Mouse (Mus musculus): ENCODE data around the gene Dcaf5. TPM values are rescaled to one million over a fixed set of nuclear protein-coding genes. Genes with fewer than 3 reads are reported as not detected.

Gene Dcaf5
- polyA plus RNA-seq, 1 experiment from 2014 or later: 12.5 TPM

GRCm38 (mm10) chr12:80324051-80324784 lies 112.2 kb downstream of the Dcaf5 start:
- Histone ChIP-seq H3K9ac (ENCODE audit: low read length) (no peak overlapping the region), H3K36me3 (ENCODE audit: control insufficient read depth, insufficient read depth, low read length) (no peaks in the 10 kb centered on the region), H3K9me3 (ENCODE audit: control insufficient read depth, low read length) (no peaks in the 10 kb centered on the region), H3K27ac (ENCODE audit: low read depth, low read length) (no peak overlapping the region), H3K4me2 (ENCODE audit: low read depth, low read length, severe bottlenecking) (no peak overlapping the region), H3K4me3 (ENCODE audit: low read depth, low read length) (no peak overlapping the region), H3K27me3 (ENCODE audit: control insufficient read depth, insufficient read depth, low read length) (no peaks in the 10 kb centered on the region), H3K4me1 (replicated peaks; ENCODE audit: control insufficient read depth, insufficient read depth, low read length) (no peaks in the 10 kb centered on the region)
- DNase-seq (ENCODE audit: low spot score): no peak
- ATAC-seq (replicated peaks; ENCODE audit: low FRiP score): no peak
- 84% methylated on average over 9 of the region's 9 CpGs for WGBS

- no peaks in the 10 kb centered on the region for H3K9me3 ChIP-seq (ENCODE audit: control insufficient read depth, low read length)
- WGBS: 69% methylated on average over 8 of the region's 8 CpGs
- H3K27me3 ChIP-seq (ENCODE audit: control insufficient read depth, insufficient read depth, low read length): no peaks in the 10 kb centered on the region
- H3K4me2 ChIP-seq (ENCODE audit: low read depth, low read length, severe bottlenecking): no peak overlapping the region
- no peaks in the 10 kb centered on the region for H3K36me3 ChIP-seq (ENCODE audit: control insufficient read depth, insufficient read depth, low read length)
- no peak for ATAC-seq (replicated peaks; ENCODE audit: low FRiP score)
- no peaks in the 10 kb centered on the region for H3K4me1 ChIP-seq (replicated peaks; ENCODE audit: control insufficient read depth, insufficient read depth, low read length)
- H3K9ac ChIP-seq (ENCODE audit: low read length): no peak overlapping the region
- no peak overlapping the region for H3K4me3 ChIP-seq (ENCODE audit: low read depth, low read length)
- DNase-seq (ENCODE audit: low spot score): no peak
- no peak overlapping the region for H3K27ac ChIP-seq (ENCODE audit: low read depth, low read length)
Measured at GRCm38 (mm10) chr12:80323371-80324050, 112.9 kb downstream of the Dcaf5 start.

- no peak for ATAC-seq (replicated peaks; ENCODE audit: low FRiP score)
- no peaks in the 10 kb centered on the region for H3K4me1 ChIP-seq (replicated peaks; ENCODE audit: control insufficient read depth, insufficient read depth, low read length)
- H3K27ac ChIP-seq (ENCODE audit: low read depth, low read length): no peak overlapping the region
- H3K27me3 ChIP-seq (ENCODE audit: control insufficient read depth, insufficient read depth, low read length): no peaks in the 10 kb centered on the region
- H3K9me3 ChIP-seq (ENCODE audit: control insufficient read depth, low read length): no peaks in the 10 kb centered on the region
- no peak overlapping the region for H3K9ac ChIP-seq (ENCODE audit: low read length)
- no peak overlapping the region for H3K4me2 ChIP-seq (ENCODE audit: low read depth, low read length, severe bottlenecking)
- H3K36me3 ChIP-seq (ENCODE audit: control insufficient read depth, insufficient read depth, low read length): no peaks in the 10 kb centered on the region
- 80% methylated on average over 6 of the region's 6 CpGs for WGBS
- DNase-seq (ENCODE audit: low spot score): no peak
- H3K4me3 ChIP-seq (ENCODE audit: low read depth, low read length): no peak overlapping the region
Measured at GRCm38 (mm10) chr12:80322494-80322893, 113.9 kb downstream of the Dcaf5 start.

GRCm38 (mm10) chr12:80319062-80319461 lies 117.3 kb downstream of the Dcaf5 start:
- Histone ChIP-seq H3K27me3 (ENCODE audit: control insufficient read depth, insufficient read depth, low read length) (no peaks in the 10 kb centered on the region), H3K9ac (ENCODE audit: low read length) (no peak overlapping the region), H3K4me3 (ENCODE audit: low read depth, low read length) (no peak overlapping the region), H3K9me3 (ENCODE audit: control insufficient read depth, low read length) (no peaks in the 10 kb centered on the region), H3K4me1 (replicated peaks; ENCODE audit: control insufficient read depth, insufficient read depth, low read length) (no peaks in the 10 kb centered on the region), H3K4me2 (ENCODE audit: low read depth, low read length, severe bottlenecking) (no peak overlapping the region), H3K27ac (ENCODE audit: low read depth, low read length) (no peak overlapping the region), H3K36me3 (ENCODE audit: control insufficient read depth, insufficient read depth, low read length) (no peaks in the 10 kb centered on the region)
- DNase-seq (ENCODE audit: low spot score) (no peak), ATAC-seq (replicated peaks; ENCODE audit: low FRiP score) (no peak)
- WGBS: 78% methylated on average over 2 of the region's 2 CpGs

GRCm38 (mm10) chr12:80315321-80315720 lies 121.1 kb downstream of the Dcaf5 start:
- 96% methylated on average over 2 of the region's 2 CpGs for WGBS
- ATAC-seq (replicated peaks; ENCODE audit: low FRiP score): no peak

GRCm38 (mm10) chr12:80311959-80312669 lies 124.3 kb downstream of the Dcaf5 start:
- no peaks in the 10 kb centered on the region for H3K9me3 ChIP-seq (ENCODE audit: control insufficient read depth, low read length)
- no peak overlapping the region for H3K9ac ChIP-seq (ENCODE audit: low read length)
- H3K4me1 ChIP-seq (replicated peaks; ENCODE audit: control insufficient read depth, insufficient read depth, low read length): no peaks in the 10 kb centered on the region
- H3K27me3 ChIP-seq (ENCODE audit: control insufficient read depth, insufficient read depth, low read length): no peaks in the 10 kb centered on the region
- H3K4me3 ChIP-seq (ENCODE audit: low read depth, low read length): no peak overlapping the region
- no peaks in the 10 kb centered on the region for H3K36me3 ChIP-seq (ENCODE audit: control insufficient read depth, insufficient read depth, low read length)
- no peak overlapping the region for H3K27ac ChIP-seq (ENCODE audit: low read depth, low read length)
- ATAC-seq (replicated peaks; ENCODE audit: low FRiP score) (no peak), DNase-seq (ENCODE audit: low spot score) (no peak)
- 55% methylated on average over 3 of the region's 3 CpGs for WGBS
- no peak overlapping the region for H3K4me2 ChIP-seq (ENCODE audit: low read depth, low read length, severe bottlenecking)

More at GRCm38 (mm10) chr12:80315321-80315720, 121.1 kb downstream of the Dcaf5 start:
- Histone ChIP-seq H3K36me3 (ENCODE audit: control insufficient read depth, insufficient read depth, low read length) (no peaks in the 10 kb centered on the region), H3K9ac (ENCODE audit: low read length) (no peak overlapping the region), H3K27ac (ENCODE audit: low read depth, low read length) (no peak overlapping the region), H3K4me2 (ENCODE audit: low read depth, low read length, severe bottlenecking) (no peak overlapping the region), H3K9me3 (ENCODE audit: control insufficient read depth, low read length) (no peaks in the 10 kb centered on the region), H3K4me3 (ENCODE audit: low read depth, low read length) (no peak overlapping the region), H3K27me3 (ENCODE audit: control insufficient read depth, insufficient read depth, low read length) (no peaks in the 10 kb centered on the region), H3K4me1 (replicated peaks; ENCODE audit: control insufficient read depth, insufficient read depth, low read length) (no peaks in the 10 kb centered on the region)
- no peak for DNase-seq (ENCODE audit: low spot score)

- no peak overlapping the region for H3K9ac ChIP-seq (ENCODE audit: low read length)
- no peaks in the 10 kb centered on the region for H3K9me3 ChIP-seq (ENCODE audit: control insufficient read depth, low read length)
- no peak for DNase-seq (ENCODE audit: low spot score)
- no peaks in the 10 kb centered on the region for H3K36me3 ChIP-seq (ENCODE audit: control insufficient read depth, insufficient read depth, low read length)
- ATAC-seq (replicated peaks; ENCODE audit: low FRiP score): no peak
- H3K4me3 ChIP-seq (ENCODE audit: low read depth, low read length): no peak overlapping the region
- no peaks in the 10 kb centered on the region for H3K27me3 ChIP-seq (ENCODE audit: control insufficient read depth, insufficient read depth, low read length)
- no peak overlapping the region for H3K27ac ChIP-seq (ENCODE audit: low read depth, low read length)
- H3K4me1 ChIP-seq (replicated peaks; ENCODE audit: control insufficient read depth, insufficient read depth, low read length): no peaks in the 10 kb centered on the region
- no peak overlapping the region for H3K4me2 ChIP-seq (ENCODE audit: low read depth, low read length, severe bottlenecking)
- 81% methylated on average over 3 of the region's 3 CpGs for WGBS
Measured at GRCm38 (mm10) chr12:80307556-80307955, 128.8 kb downstream of the Dcaf5 start.

GRCm38 (mm10) chr12:80304518-80304917 lies 131.9 kb downstream of the Dcaf5 start:
- Histone ChIP-seq H3K27me3 (ENCODE audit: control insufficient read depth, insufficient read depth, low read length) (no peaks in the 10 kb centered on the region), H3K4me1 (replicated peaks; ENCODE audit: control insufficient read depth, insufficient read depth, low read length) (no peaks in the 10 kb centered on the region), H3K36me3 (ENCODE audit: control insufficient read depth, insufficient read depth, low read length) (no peaks in the 10 kb centered on the region), H3K4me3 (ENCODE audit: low read depth, low read length) (no peak overlapping the region), H3K9me3 (ENCODE audit: control insufficient read depth, low read length) (no peaks in the 10 kb centered on the region), H3K27ac (ENCODE audit: low read depth, low read length) (no peak overlapping the region), H3K4me2 (ENCODE audit: low read depth, low read length, severe bottlenecking) (no peak overlapping the region), H3K9ac (ENCODE audit: low read length) (no peak overlapping the region)
- 87% methylated on average over 3 of the region's 3 CpGs for WGBS
- ATAC-seq (replicated peaks; ENCODE audit: low FRiP score) (no peak), DNase-seq (ENCODE audit: low spot score) (no peak)

All from forebrain, embryonic 11.5 days (tissue).